Mouse (Mus musculus): ENCODE measurements around the gene Tgfb3. TPM values are rescaled to one million over a fixed set of nuclear protein-coding genes. Genes with fewer than 3 reads are reported as not detected.

Tgfb3 gene
- polyA plus RNA-seq (2014; fragmentation: Nextera tagmentation; extraction: Ambion mirVana), result 1.3 and 2.1 TPM in 2 replicates

- H3K9me3 ChIP-seq (ENCODE audit: control insufficient read depth, low read length), result no peaks in the 10 kb centered on the region
- peak within 1 kb of the TSS; percentile 91 for H3K4me2 ChIP-seq (ENCODE audit: low read length)
- WGBS, result under 1% methylated on average over 25 of the region's 25 CpGs
- H3K36me3 ChIP-seq (ENCODE audit: control insufficient read depth, insufficient read depth, low read length), result no peaks in the 10 kb centered on the region
- H3K9ac ChIP-seq (replicated peaks; ENCODE audit: low read length), result peak within 1 kb of the TSS; percentile 55
- DNase-seq (peak; percentile 77), ATAC-seq (ENCODE audit: low FRiP score, low TSS enrichment) (peak; percentile 57)
- peak within 1 kb of the TSS; percentile 69 for H3K27ac ChIP-seq (replicated peaks; ENCODE audit: low read depth, low read length)
- H3K4me3 ChIP-seq (replicated peaks; ENCODE audit: low read depth, low read length), result peak within 1 kb of the TSS; percentile 49
- peaks cover 14% of the 10 kb centered on the region; the same call in 1 of the 2 replicates for H3K27me3 ChIP-seq (ENCODE audit: control insufficient read depth, insufficient read depth, low read length)
- H3K4me1 ChIP-seq (ENCODE audit: control insufficient read depth, insufficient read depth, low read length), result peaks cover 28% of the 10 kb centered on the region
These were observed at the start of gene Tgfb3 for GRCm38 (mm10) chr12:86078553-86079201. Gene Tgfb3, minus strand, starts transcription at chr12:86079041.

- Histone ChIP-seq H3K9me3 (ENCODE audit: control insufficient read depth, low read length) (no peaks in the 10 kb centered on the region), H3K4me2 (ENCODE audit: low read length) (no peak overlapping the region), H3K27me3 (ENCODE audit: control insufficient read depth, insufficient read depth, low read length) (no peaks in the 10 kb centered on the region), H3K36me3 (ENCODE audit: control insufficient read depth, insufficient read depth, low read length) (no peaks in the 10 kb centered on the region), H3K9ac (replicated peaks; ENCODE audit: low read length) (no peak overlapping the region), H3K4me1 (ENCODE audit: control insufficient read depth, insufficient read depth, low read length) (no peaks in the 10 kb centered on the region), H3K4me3 (replicated peaks; ENCODE audit: low read depth, low read length) (no peak overlapping the region), H3K27ac (replicated peaks; ENCODE audit: low read depth, low read length) (no peak overlapping the region)
- WGBS, result 89% methylated on average over 6 of the region's 6 CpGs
- DNase-seq (no peak), ATAC-seq (ENCODE audit: low FRiP score, low TSS enrichment) (no peak)
These were observed 49.3 kb upstream of the Tgfb3 start for GRCm38 (mm10) chr12:86128122-86128521.

- H3K36me3 ChIP-seq (ENCODE audit: control insufficient read depth, insufficient read depth, low read length), result 0 out of 2 replicates have a peak, but pooled peaks cover 2% of the 10 kb centered on the region
- H3K9me3 ChIP-seq (ENCODE audit: control insufficient read depth, low read length), result no peaks in the 10 kb centered on the region
- no peaks in the 10 kb centered on the region for H3K27me3 ChIP-seq (ENCODE audit: control insufficient read depth, insufficient read depth, low read length)
- no peak for DNase-seq
- no peaks in the 10 kb centered on the region for H3K4me1 ChIP-seq (ENCODE audit: control insufficient read depth, insufficient read depth, low read length)
- no peak for ATAC-seq (ENCODE audit: low FRiP score, low TSS enrichment)
- no peak overlapping the region for H3K9ac ChIP-seq (replicated peaks; ENCODE audit: low read length)
- H3K4me2 ChIP-seq (ENCODE audit: low read length), result no peak overlapping the region
- no peak overlapping the region for H3K4me3 ChIP-seq (replicated peaks; ENCODE audit: low read depth, low read length)
- WGBS, result 84% methylated on average over 6 of the region's 6 CpGs
- no peak overlapping the region for H3K27ac ChIP-seq (replicated peaks; ENCODE audit: low read depth, low read length)
These were observed 45.2 kb upstream of the Tgfb3 start for GRCm38 (mm10) chr12:86124016-86124415.

- no peak overlapping the region for H3K27ac ChIP-seq (replicated peaks; ENCODE audit: low read depth, low read length)
- no peaks in the 10 kb centered on the region for H3K9me3 ChIP-seq (ENCODE audit: control insufficient read depth, low read length)
- H3K9ac ChIP-seq (replicated peaks; ENCODE audit: low read length), result no peak overlapping the region
- H3K4me2 ChIP-seq (ENCODE audit: low read length), result no peak overlapping the region
- no peak overlapping the region for H3K4me3 ChIP-seq (replicated peaks; ENCODE audit: low read depth, low read length)
- WGBS, result 73% methylated on average over 15 of the region's 15 CpGs
- no peaks in the 10 kb centered on the region for H3K27me3 ChIP-seq (ENCODE audit: control insufficient read depth, insufficient read depth, low read length)
- ATAC-seq (ENCODE audit: low FRiP score, low TSS enrichment), result no peak
- H3K4me1 ChIP-seq (ENCODE audit: control insufficient read depth, insufficient read depth, low read length), result no peaks in the 10 kb centered on the region
- no peaks in the 10 kb centered on the region for H3K36me3 ChIP-seq (ENCODE audit: control insufficient read depth, insufficient read depth, low read length)
- peak; percentile 28 for DNase-seq
These were observed 37.5 kb upstream of the Tgfb3 start for GRCm38 (mm10) chr12:86116295-86116835.

- WGBS, result 99% methylated on average over 2 of the region's 2 CpGs
- H3K27ac ChIP-seq (replicated peaks; ENCODE audit: low read depth, low read length), result no peak overlapping the region
- no peaks in the 10 kb centered on the region for H3K4me1 ChIP-seq (ENCODE audit: control insufficient read depth, insufficient read depth, low read length)
- H3K36me3 ChIP-seq (ENCODE audit: control insufficient read depth, insufficient read depth, low read length), result no peaks in the 10 kb centered on the region
- no peak for ATAC-seq (ENCODE audit: low FRiP score, low TSS enrichment)
- no peaks in the 10 kb centered on the region for H3K9me3 ChIP-seq (ENCODE audit: control insufficient read depth, low read length)
- H3K4me3 ChIP-seq (replicated peaks; ENCODE audit: low read depth, low read length), result no peak overlapping the region
- no peak overlapping the region for H3K4me2 ChIP-seq (ENCODE audit: low read length)
- DNase-seq, result peak; percentile 26
- no peaks in the 10 kb centered on the region for H3K27me3 ChIP-seq (ENCODE audit: control insufficient read depth, insufficient read depth, low read length)
- H3K9ac ChIP-seq (replicated peaks; ENCODE audit: low read length), result no peak overlapping the region
These were observed 31.8 kb upstream of the Tgfb3 start for GRCm38 (mm10) chr12:86110637-86111036.

GRCm38 (mm10) chr12:86109531-86109930 is 30.7 kb upstream of the Tgfb3 start:
- no peak overlapping the region for H3K4me2 ChIP-seq (ENCODE audit: low read length)
- no peaks in the 10 kb centered on the region for H3K9me3 ChIP-seq (ENCODE audit: control insufficient read depth, low read length)
- no peak overlapping the region for H3K27ac ChIP-seq (replicated peaks; ENCODE audit: low read depth, low read length)
- H3K9ac ChIP-seq (replicated peaks; ENCODE audit: low read length), result no peak overlapping the region
- H3K36me3 ChIP-seq (ENCODE audit: control insufficient read depth, insufficient read depth, low read length), result no peaks in the 10 kb centered on the region
- no peaks in the 10 kb centered on the region for H3K27me3 ChIP-seq (ENCODE audit: control insufficient read depth, insufficient read depth, low read length)
- ATAC-seq (ENCODE audit: low FRiP score, low TSS enrichment) (no peak), DNase-seq (no peak)
- WGBS, result 92% methylated on average over 4 of the region's 4 CpGs
- no peak overlapping the region for H3K4me3 ChIP-seq (replicated peaks; ENCODE audit: low read depth, low read length)
- H3K4me1 ChIP-seq (ENCODE audit: control insufficient read depth, insufficient read depth, low read length), result peaks cover under 1% of the 10 kb centered on the region; the same call in 1 of the 2 replicates

GRCm38 (mm10) chr12:86107645-86108044 is 28.8 kb upstream of the Tgfb3 start:
- H3K27me3 ChIP-seq (ENCODE audit: control insufficient read depth, insufficient read depth, low read length), result no peaks in the 10 kb centered on the region
- no peak overlapping the region for H3K4me3 ChIP-seq (replicated peaks; ENCODE audit: low read depth, low read length)
- ATAC-seq (ENCODE audit: low FRiP score, low TSS enrichment) (no peak), DNase-seq (no peak)
- no peak overlapping the region for H3K27ac ChIP-seq (replicated peaks; ENCODE audit: low read depth, low read length)
- no peak overlapping the region for H3K4me2 ChIP-seq (ENCODE audit: low read length)
- 88% methylated on average over 7 of the region's 7 CpGs for WGBS
- H3K9ac ChIP-seq (replicated peaks; ENCODE audit: low read length), result no peak overlapping the region
- H3K4me1 ChIP-seq (ENCODE audit: control insufficient read depth, insufficient read depth, low read length), result peaks cover 19% of the 10 kb centered on the region
- no peaks in the 10 kb centered on the region for H3K36me3 ChIP-seq (ENCODE audit: control insufficient read depth, insufficient read depth, low read length)
- no peaks in the 10 kb centered on the region for H3K9me3 ChIP-seq (ENCODE audit: control insufficient read depth, low read length)

- Histone ChIP-seq H3K27me3 (ENCODE audit: control insufficient read depth, insufficient read depth, low read length) (no peaks in the 10 kb centered on the region), H3K4me1 (ENCODE audit: control insufficient read depth, insufficient read depth, low read length) (peaks cover 22% of the 10 kb centered on the region), H3K9me3 (ENCODE audit: control insufficient read depth, low read length) (no peaks in the 10 kb centered on the region), H3K9ac (replicated peaks; ENCODE audit: low read length) (no peak overlapping the region), H3K27ac (replicated peaks; ENCODE audit: low read depth, low read length) (no peak overlapping the region), H3K36me3 (ENCODE audit: control insufficient read depth, insufficient read depth, low read length) (no peaks in the 10 kb centered on the region), H3K4me2 (ENCODE audit: low read length) (no peak overlapping the region), H3K4me3 (replicated peaks; ENCODE audit: low read depth, low read length) (no peak overlapping the region)
- DNase-seq (no peak), ATAC-seq (ENCODE audit: low FRiP score, low TSS enrichment) (no peak)
- WGBS, result 92% methylated on average over 9 of the region's 9 CpGs
These were observed 27.2 kb upstream of the Tgfb3 start for GRCm38 (mm10) chr12:86106086-86106485.

- no peak overlapping the region for H3K27ac ChIP-seq (replicated peaks; ENCODE audit: low read depth, low read length)
- no peaks in the 10 kb centered on the region for H3K36me3 ChIP-seq (ENCODE audit: control insufficient read depth, insufficient read depth, low read length)
- no peaks in the 10 kb centered on the region for H3K27me3 ChIP-seq (ENCODE audit: control insufficient read depth, insufficient read depth, low read length)
- H3K4me3 ChIP-seq (replicated peaks; ENCODE audit: low read depth, low read length), result no peak overlapping the region
- no peak overlapping the region for H3K9ac ChIP-seq (replicated peaks; ENCODE audit: low read length)
- ATAC-seq (ENCODE audit: low FRiP score, low TSS enrichment), result no peak
- peaks cover 22% of the 10 kb centered on the region for H3K4me1 ChIP-seq (ENCODE audit: control insufficient read depth, insufficient read depth, low read length)
- no peak overlapping the region for H3K4me2 ChIP-seq (ENCODE audit: low read length)
- DNase-seq, result no peak
- 75% methylated on average over 10 of the region's 10 CpGs for WGBS
- no peaks in the 10 kb centered on the region for H3K9me3 ChIP-seq (ENCODE audit: control insufficient read depth, low read length)
These were observed 26.7 kb upstream of the Tgfb3 start for GRCm38 (mm10) chr12:86105546-86105945.

All from midbrain, embryonic 14.5 days (tissue).